Mouse (Mus musculus) naive thymus-derived CD4-positive, alpha-beta T cell, adult 2 months (primary cell): ENCODE measurements around the gene Tpst1.

Experiments used
- DNase-seq: peaks from one replicate; pipeline ENCODE4 v3.0.0-alpha.2; 2011; ENCODE audit warnings: low read depth

The Tpst1 gene

GRCm38 (mm10) chr5:130089626-130090393, 16.7 kb downstream of the Tpst1 start:
- no peak for DNase-seq

DNA sequence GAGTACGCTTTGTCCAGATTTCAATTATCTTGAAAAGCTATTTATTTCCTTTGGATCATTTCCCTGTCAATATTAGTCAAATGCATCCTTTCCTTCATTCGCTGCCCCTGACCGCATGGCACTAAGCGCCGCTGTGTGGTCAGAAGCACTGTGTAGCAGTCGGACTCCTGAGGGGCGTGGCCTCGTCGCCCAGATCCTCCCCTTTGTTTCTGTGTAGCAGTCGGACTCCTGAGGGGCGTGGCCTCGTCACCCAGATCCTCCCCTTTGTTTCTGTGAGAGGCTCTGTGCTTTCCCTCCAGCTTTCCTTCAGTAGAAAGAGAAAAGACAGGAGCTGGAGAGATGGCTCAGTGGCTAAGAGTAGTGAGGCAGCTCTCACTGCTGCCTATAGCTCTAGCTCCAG, 23.6 kb downstream of the Tpst1 start:
- no peak for DNase-seq

DNA sequence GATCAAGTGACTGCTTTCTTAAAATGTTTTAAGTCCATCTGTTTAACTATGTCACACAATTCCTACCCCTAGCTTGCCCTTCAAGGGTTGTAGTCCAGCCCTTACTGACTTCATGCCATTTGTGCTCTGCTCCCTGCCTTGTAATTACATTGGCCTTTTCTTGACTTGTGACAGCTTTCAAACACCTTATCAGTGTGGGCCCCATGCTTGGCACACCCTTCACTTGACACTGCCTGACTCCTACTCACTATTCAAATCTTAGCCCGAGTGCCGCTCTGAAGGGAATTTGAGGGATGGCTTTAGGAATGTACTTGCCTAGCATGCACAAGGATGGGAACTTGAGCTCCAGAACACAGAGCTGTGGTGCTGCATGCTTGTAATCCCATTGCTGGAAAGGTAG, 24.7 kb downstream of the Tpst1 start:
- DNase-seq: no peak

GRCm38 (mm10) chr5:130101724-130102123, 28.6 kb downstream of the Tpst1 start:
- no peak for DNase-seq

DNA sequence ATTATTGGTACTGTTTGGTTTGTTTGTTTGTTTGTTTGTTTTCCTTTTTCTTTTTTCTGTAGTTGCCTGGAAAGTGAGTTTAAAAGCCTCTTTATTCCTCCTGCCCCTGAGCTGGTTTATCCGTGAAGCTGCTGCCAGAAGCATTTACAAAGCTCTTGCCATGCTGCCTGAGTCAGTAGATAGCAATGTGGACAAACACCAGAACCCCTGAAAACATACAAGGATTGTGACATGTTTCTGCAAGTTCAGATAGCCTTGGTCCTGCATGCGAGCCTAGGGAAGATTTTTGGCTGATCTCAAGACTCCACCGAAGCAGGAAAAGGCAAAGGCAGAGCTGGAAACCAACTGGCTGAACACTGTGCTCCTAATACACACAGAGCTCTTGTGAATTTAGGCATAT, 36.2 kb downstream of the Tpst1 start:
- DNase-seq: no peak

DNA sequence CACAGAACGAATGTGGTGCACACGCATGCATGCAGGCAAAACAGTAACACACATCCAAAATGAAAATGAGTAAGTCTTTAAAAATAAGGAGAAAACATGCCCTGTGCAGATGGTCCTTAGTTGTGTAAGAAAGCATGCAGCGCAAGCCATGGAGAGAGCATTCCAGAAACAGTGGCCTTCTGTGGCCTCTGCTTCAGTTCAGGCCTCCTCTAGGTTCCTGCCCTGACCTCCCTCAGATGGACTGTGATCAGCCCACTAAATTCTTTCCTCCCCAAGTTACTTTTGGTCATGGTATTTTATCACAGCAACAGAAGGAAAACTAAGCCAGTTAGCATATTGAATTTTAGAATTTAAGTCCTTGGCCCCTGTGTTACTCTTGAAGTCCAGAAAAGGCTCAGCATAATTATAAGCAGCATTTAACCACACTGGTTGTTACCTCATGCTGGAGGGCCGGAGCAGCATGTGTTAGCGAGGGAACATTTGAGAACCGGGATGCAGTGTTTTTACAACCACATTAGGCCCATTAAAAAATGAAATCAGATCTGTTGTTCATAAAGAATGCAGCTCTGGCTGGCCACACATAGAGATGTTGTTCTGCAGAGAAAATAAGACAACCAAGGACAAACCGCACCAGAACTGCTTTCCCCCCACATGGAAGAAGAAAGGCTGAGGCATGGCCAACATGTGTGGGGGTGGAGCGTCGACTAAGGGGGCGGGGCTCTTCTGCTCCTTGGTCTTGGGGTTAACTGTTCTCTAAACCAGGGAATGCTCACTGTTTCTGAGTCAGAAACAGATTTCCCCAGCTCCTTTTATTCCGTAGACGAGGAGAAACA, 37.7 kb downstream of the Tpst1 start:
- no peak for DNase-seq

GRCm38 (mm10) chr5:130112653-130113052, 39.5 kb downstream of the Tpst1 start:
- no peak for DNase-seq

DNA sequence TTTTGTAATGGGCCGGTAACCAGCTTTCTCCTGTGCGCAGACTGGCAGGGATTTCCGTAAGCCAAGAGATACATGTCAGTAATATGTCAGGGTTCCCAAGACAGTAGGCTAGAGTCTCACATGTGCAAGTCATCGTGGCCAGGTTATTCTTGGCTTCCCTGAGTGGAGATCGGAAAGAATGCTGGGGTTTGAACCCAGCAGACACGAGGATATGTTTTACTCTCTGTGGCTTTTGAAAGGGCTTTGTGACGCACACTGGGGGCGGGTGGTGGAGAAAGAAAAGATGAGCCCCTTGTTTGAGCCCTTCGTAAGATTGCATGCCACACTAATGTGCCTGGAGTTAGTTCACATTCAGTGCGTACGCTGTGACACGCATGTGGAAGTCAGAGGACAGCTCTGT, 43.0 kb downstream of the Tpst1 start:
- DNase-seq: no peak

- no peak for DNase-seq
Measured at GRCm38 (mm10) chr5:130116857-130117256, 43.7 kb downstream of the Tpst1 start.

DNA sequence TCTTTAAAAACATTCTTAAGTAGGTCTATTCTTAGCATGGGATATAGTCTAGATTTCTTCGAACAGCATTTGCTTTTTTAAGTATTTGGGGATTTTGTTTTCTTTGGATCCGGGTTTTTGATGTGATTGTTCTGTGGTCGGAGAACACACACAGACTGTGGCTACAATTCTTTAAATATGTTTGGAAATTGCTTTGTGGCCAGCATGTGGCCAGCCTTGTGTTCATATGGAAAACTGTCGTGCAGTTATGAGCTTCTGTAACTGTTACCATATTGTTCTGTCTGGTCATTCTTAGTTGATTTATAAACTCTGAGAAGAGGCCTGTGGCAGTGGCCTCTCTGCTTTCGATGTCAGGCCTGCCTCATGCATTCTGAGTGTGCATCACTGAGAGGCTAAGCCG, 44.8 kb downstream of the Tpst1 start:
- DNase-seq: no peak

GRCm38 (mm10) chr5:130119236-130119635, 46.1 kb downstream of the Tpst1 start:
- no peak for DNase-seq

- DNase-seq: no peak
Measured at GRCm38 (mm10) chr5:130120070-130120736, 47.1 kb downstream of the Tpst1 start.

DNA sequence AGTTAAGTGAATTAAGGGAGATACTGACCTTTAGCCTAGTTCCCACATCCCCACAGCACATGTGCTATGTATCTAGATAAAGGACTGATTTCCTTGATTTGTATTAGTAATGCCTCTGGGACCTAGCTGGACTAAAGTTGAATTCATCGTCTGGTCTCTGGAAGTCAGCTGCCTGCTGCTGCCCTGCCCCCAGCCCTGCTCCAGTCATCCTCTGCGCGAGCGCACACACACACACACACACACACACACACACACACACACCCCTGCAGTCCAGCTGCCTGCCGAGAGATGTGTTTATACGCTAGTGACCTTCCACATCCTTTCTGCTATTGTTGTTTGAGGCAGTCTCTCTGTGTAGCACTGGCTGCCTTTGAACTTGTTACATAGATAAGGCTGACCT, 47.8 kb downstream of the Tpst1 start:
- no peak for DNase-seq

DNA sequence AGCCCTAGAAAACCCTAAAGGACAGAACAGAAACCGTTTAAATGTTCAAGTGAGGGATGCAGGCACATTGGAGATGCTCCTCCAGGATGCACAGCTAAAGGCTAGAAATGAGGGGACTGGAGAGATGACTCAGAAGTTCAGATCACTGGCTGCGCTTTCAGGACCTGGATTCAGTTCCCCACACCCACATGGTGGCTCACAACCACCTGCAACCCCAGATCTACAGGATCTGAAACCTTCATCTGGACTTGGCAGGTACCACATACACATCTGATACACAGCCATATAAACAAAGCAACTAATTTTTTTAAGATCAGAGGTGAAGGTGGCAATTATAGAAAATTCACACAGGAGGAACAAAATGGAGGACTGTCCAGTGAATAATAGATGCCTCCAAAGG, 49.2 kb downstream of the Tpst1 start:
- no peak for DNase-seq

DNA sequence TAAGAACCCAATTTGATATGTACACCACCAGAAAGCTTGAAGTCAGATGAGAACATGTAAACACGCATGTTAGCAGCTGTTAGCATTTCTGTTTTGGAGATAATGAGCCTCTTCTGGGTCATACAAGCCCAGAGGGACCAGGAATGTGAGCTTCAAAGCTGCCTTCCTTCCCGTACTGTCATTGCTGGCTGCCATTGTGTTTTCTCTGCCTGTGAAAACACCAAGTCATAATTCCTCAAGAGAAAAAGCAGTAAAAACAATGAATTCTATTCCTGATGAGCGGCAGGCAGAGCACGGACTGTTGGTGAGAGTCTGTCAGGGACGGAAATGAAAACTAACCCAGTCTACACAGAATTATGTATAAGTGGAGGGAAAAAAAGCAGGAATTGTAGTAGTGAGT, 51.1 kb downstream of the Tpst1 start:
- no peak for DNase-seq

DNA sequence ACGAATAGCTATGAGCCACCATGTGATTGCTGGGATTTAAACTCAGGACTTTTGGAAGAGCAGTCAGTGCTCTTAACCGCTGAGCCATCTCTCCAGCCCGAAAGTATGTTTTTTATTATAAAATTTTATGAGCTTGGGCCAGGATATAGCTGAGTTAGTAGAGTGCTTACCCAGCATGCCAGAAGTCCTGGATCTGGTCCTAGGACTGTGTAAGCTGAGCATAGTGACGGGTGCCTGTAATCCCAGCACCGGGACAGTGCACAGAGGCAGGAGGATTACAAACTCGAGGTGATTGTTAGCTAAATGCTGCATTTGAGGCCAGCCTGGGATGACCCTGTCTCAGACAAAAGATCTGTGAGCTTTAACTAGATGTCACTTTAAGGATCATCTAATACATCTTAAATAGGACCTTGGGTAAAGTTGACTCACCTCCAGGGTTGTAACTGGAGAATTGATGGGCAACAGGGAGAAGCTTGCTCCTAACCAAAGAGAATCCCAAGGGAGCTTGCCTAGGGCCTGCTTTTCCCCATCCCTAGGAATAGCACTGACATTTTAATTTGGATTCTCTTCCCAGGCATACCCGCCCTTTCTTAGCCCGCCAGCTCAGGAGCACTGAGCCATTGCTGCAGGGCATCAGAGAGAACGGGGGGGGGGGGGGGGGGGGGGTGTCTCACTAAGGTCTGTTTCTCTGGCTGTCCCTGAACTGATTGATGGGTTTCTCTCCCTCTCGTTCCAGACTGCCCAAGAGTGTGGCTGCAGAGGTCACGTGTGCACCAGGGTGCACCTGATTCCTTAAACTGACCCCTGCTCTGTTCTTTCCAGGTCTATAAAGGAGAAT, 55.8 kb downstream of the Tpst1 start:
- no peak for DNase-seq

DNA sequence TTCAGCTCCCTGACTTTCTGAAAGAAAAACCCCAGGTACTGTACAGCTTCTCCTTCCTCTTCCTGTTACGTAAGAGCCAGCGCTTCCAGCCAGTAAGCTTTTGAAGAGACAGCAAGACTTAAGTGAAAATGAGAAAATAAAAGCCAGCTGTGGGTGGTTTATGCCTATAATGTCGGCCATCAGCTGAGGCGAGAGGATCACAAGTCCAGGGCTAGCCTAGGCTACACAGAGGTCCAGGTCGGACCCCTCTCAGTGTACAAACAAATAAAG, 56.3 kb downstream of the Tpst1 start:
- no peak for DNase-seq

GRCm38 (mm10) chr5:130136597-130136996, 63.5 kb downstream of the Tpst1 start:
- DNase-seq: no peak

DNA sequence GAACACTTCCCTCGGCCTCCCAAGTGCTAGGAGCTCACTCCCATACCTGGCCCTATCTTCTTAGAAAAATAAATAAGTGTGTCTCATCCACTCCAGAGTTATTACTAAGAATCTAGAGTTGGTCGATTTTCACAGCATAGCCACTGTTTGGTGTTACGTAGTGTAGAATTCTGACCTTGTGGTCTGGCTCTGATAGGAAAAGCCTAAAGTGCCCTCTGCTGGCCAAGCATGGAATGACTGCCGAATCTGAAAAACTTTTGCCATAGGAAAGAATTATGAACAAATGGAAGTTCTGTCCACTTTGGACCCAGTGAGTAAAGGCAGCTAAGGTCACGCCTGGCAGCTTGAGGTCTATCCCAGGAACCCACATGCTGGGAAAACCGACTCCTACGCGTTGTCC, 66.3 kb downstream of the Tpst1 start:
- peak; percentile 84 for DNase-seq

GRCm38 (mm10) chr5:130141138-130141537, 68.0 kb downstream of the Tpst1 start:
- DNase-seq: no peak

GRCm38 (mm10) chr5:130142041-130142440, 68.9 kb downstream of the Tpst1 start:
- no peak for DNase-seq

GRCm38 (mm10) chr5:130143101-130143500, 70.0 kb downstream of the Tpst1 start:
- no peak for DNase-seq
